Mouse (Mus musculus): Measurements from ENCODE around the gene Rpap3. TPM values are rescaled to one million over a fixed set of nuclear protein-coding genes. Genes with fewer than 3 reads are reported as not detected.
"Not testable (repeated sequence)": the region's sequence is repeated elsewhere in the genome, so short reads cannot be mapped to it uniquely, and the experiment has no call there.

The Rpap3 gene
- polyA plus RNA-seq, 1 experiment from 2014 or later = 18.7 TPM

- no peak for ATAC-seq (replicated peaks; ENCODE audit: insufficient number of reproducible peaks, insufficient read depth, low FRiP score, low read depth)
- Histone ChIP-seq H3K27me3 (no peaks in the 10 kb centered on the region), H3K36me3 (peaks cover 66% of the 10 kb centered on the region), H3K9me3 (replicated peaks) (no peaks in the 10 kb centered on the region), H3K4me2 (no peak overlapping the region), H3K4me1 (replicated peaks) (no peaks in the 10 kb centered on the region), H3K9ac (no peak overlapping the region), H3K4me3 (no peak overlapping the region), H3K27ac (no peak overlapping the region)
- WGBS = 88% methylated on average over 5 of the region's 5 CpGs
These were observed 12.2 kb downstream of the Rpap3 start for GRCm38 (mm10) chr15:97693411-97693810.

GRCm38 (mm10) chr15:97684118-97684517, 21.5 kb downstream of the Rpap3 start:
- Histone ChIP-seq H3K4me1 (replicated peaks) (no peaks in the 10 kb centered on the region), H3K4me2 (no peak overlapping the region), H3K9ac (no peak overlapping the region)

DNA sequence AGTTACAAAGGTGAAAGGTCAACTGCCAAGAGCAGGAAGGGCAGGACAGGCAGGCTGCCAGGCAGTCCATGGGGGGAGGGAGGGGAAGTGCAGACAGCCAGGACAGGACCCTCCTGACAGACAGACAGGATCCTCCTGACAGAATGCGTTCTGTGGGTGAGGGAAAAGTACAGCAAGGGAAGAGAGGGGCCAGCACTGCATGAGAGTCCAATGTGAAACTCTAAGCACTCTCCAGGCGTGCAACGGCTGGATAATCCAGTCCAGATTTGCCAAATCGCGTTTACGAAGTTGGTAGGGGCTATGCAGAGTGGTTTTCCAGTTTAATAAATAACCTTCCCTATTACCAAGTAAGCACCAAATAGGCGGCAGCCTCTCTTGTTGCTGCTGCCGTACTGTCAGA, 23.6 kb downstream of the Rpap3 start:
- Histone ChIP-seq H3K4me1 (replicated peaks) (no peaks in the 10 kb centered on the region), H3K27me3 (no peaks in the 10 kb centered on the region), H3K4me2 (no peak overlapping the region), H3K9ac (no peak overlapping the region), H3K36me3 (peaks cover 70% of the 10 kb centered on the region), H3K4me3 (no peak overlapping the region), H3K27ac (no peak overlapping the region), H3K9me3 (replicated peaks) (no peaks in the 10 kb centered on the region)
- no peak for ATAC-seq (replicated peaks; ENCODE audit: insufficient number of reproducible peaks, insufficient read depth, low FRiP score, low read depth)
- 88% methylated on average over 8 of the region's 8 CpGs for WGBS

More at GRCm38 (mm10) chr15:97684118-97684517, 21.5 kb downstream of the Rpap3 start:
- no peak for ATAC-seq (replicated peaks; ENCODE audit: insufficient number of reproducible peaks, insufficient read depth, low FRiP score, low read depth)
- peaks cover 67% of the 10 kb centered on the region for H3K36me3 ChIP-seq
- no peaks in the 10 kb centered on the region for H3K9me3 ChIP-seq (replicated peaks)
- H3K4me3 ChIP-seq = no peak overlapping the region
- H3K27ac ChIP-seq = no peak overlapping the region
- no peaks in the 10 kb centered on the region for H3K27me3 ChIP-seq
- 92% methylated on average over 9 of the region's 9 CpGs for WGBS

- Histone ChIP-seq H3K4me2 (no peak overlapping the region), H3K9ac (no peak overlapping the region), H3K27ac (no peak overlapping the region; the same call in 1 of the 2 replicates), H3K4me3 (no peak overlapping the region), H3K9me3 (replicated peaks) (no peaks in the 10 kb centered on the region), H3K27me3 (no peaks in the 10 kb centered on the region), H3K4me1 (replicated peaks) (no peaks in the 10 kb centered on the region), H3K36me3 (peaks cover 64% of the 10 kb centered on the region)
- 0 out of 2 replicates have a peak, but pooled peaks have one; percentile 31 for ATAC-seq (replicated peaks; ENCODE audit: insufficient number of reproducible peaks, insufficient read depth, low FRiP score, low read depth)
- 74% methylated on average over 18 of the region's 18 CpGs for WGBS
These were observed 25.5 kb downstream of the Rpap3 start for GRCm38 (mm10) chr15:97679991-97680681.

- peaks cover 62% of the 10 kb centered on the region for H3K36me3 ChIP-seq
- H3K9me3 ChIP-seq (replicated peaks) = no peaks in the 10 kb centered on the region
- H3K4me1 ChIP-seq (replicated peaks) = no peaks in the 10 kb centered on the region
- no peak overlapping the region for H3K9ac ChIP-seq
- no peak for ATAC-seq (replicated peaks; ENCODE audit: insufficient number of reproducible peaks, insufficient read depth, low FRiP score, low read depth)
- H3K27me3 ChIP-seq = no peaks in the 10 kb centered on the region
- no peak overlapping the region for H3K4me3 ChIP-seq
- no peak overlapping the region for H3K27ac ChIP-seq
- 86% methylated on average over 3 of the region's 3 CpGs for WGBS
- no peak overlapping the region for H3K4me2 ChIP-seq
These were observed 28.3 kb downstream of the Rpap3 start for GRCm38 (mm10) chr15:97677341-97677740.

GRCm38 (mm10) chr15:97675927-97676326, 29.7 kb downstream of the Rpap3 start:
- H3K4me1 ChIP-seq (replicated peaks) = no peaks in the 10 kb centered on the region
- no peak overlapping the region for H3K27ac ChIP-seq
- 88% methylated on average over 13 of the region's 13 CpGs for whole genome bisulfite sequencing
- no peak for ATAC-seq (replicated peaks; ENCODE audit: insufficient number of reproducible peaks, insufficient read depth, low FRiP score, low read depth)
- no peak overlapping the region for H3K4me3 ChIP-seq
- H3K9ac ChIP-seq = no peak overlapping the region
- H3K36me3 ChIP-seq = peaks cover 55% of the 10 kb centered on the region
- no peaks in the 10 kb centered on the region for H3K9me3 ChIP-seq (replicated peaks)
- H3K27me3 ChIP-seq = no peaks in the 10 kb centered on the region
- H3K4me2 ChIP-seq = no peak overlapping the region

- WGBS = 93% methylated on average over 4 of the region's 4 CpGs
- Histone ChIP-seq H3K4me2 (no peak overlapping the region), H3K4me1 (replicated peaks) (0 out of 2 replicates have a peak, but pooled peaks cover 5% of the 10 kb centered on the region), H3K27me3 (no peaks in the 10 kb centered on the region), H3K36me3 (peaks cover 46% of the 10 kb centered on the region), H3K9ac (no peak overlapping the region), H3K9me3 (replicated peaks) (no peaks in the 10 kb centered on the region), H3K4me3 (no peak overlapping the region), H3K27ac (no peak overlapping the region)
- ATAC-seq (replicated peaks; ENCODE audit: insufficient number of reproducible peaks, insufficient read depth, low FRiP score, low read depth) = no peak
These were observed 31.2 kb downstream of the Rpap3 start for GRCm38 (mm10) chr15:97674423-97674822.

- Histone ChIP-seq H3K27ac (no peak overlapping the region), H3K9me3 (replicated peaks) (no peaks in the 10 kb centered on the region), H3K27me3 (no peaks in the 10 kb centered on the region), H3K4me3 (no peak overlapping the region), H3K36me3 (peaks cover 43% of the 10 kb centered on the region), H3K4me1 (replicated peaks) (0 out of 2 replicates have a peak, but pooled peaks cover 5% of the 10 kb centered on the region), H3K9ac (no peak overlapping the region), H3K4me2 (no peak overlapping the region)
- 84% methylated on average over 7 of the region's 7 CpGs for WGBS
- no peak for ATAC-seq (replicated peaks; ENCODE audit: insufficient number of reproducible peaks, insufficient read depth, low FRiP score, low read depth)
These were observed 32.2 kb downstream of the Rpap3 start for GRCm38 (mm10) chr15:97673256-97674000.

DNA sequence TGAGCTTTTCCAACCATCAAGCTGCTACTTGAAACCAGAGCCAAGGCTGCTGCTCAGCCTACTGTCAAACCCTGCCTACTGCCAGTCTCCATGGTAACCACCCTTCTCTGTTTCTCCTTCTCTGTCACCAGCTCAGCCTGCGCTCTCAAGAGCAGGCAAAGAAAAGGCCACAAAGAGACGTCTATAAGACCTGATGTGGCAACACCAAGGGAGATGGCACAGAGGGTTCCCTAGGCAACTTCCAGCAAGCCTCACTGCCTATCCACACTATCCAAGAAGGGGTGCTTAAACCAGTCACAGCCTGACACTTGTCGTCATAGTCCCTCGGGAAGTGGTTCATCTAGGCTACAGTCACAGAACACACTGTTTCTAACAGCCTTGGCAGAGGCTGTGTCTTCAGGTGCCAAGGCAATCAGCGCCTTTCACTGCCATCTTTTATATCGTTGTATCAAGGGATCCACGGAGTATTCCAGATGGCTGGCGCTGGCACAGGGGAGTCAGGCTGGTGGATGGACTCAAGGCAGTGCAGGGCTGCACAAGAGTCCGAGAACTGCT, 33.3 kb downstream of the Rpap3 start:
- H3K36me3 ChIP-seq = peaks cover 32% of the 10 kb centered on the region
- H3K9me3 ChIP-seq (replicated peaks) = no peaks in the 10 kb centered on the region
- 0 out of 2 replicates have a peak, but pooled peaks cover 5% of the 10 kb centered on the region for H3K4me1 ChIP-seq (replicated peaks)
- no peak overlapping the region for H3K27ac ChIP-seq
- no peak overlapping the region for H3K9ac ChIP-seq
- no peak overlapping the region for H3K4me2 ChIP-seq
- no peaks in the 10 kb centered on the region for H3K27me3 ChIP-seq
- no peak for ATAC-seq (replicated peaks; ENCODE audit: insufficient number of reproducible peaks, insufficient read depth, low FRiP score, low read depth)
- WGBS = 68% methylated on average over 9 of the region's 9 CpGs
- H3K4me3 ChIP-seq = no peak overlapping the region

GRCm38 (mm10) chr15:97670554-97670953, 35.1 kb downstream of the Rpap3 start:
- no peak for ATAC-seq (replicated peaks; ENCODE audit: insufficient number of reproducible peaks, insufficient read depth, low FRiP score, low read depth)
- no peak overlapping the region for H3K27ac ChIP-seq
- peaks cover 20% of the 10 kb centered on the region for H3K36me3 ChIP-seq
- H3K9me3 ChIP-seq (replicated peaks) = no peaks in the 10 kb centered on the region
- 64% methylated on average over 6 of the region's 6 CpGs for WGBS
- H3K4me1 ChIP-seq (replicated peaks) = 0 out of 2 replicates have a peak, but pooled peaks cover 5% of the 10 kb centered on the region
- no peak overlapping the region for H3K9ac ChIP-seq
- no peak overlapping the region for H3K4me3 ChIP-seq
- no peak overlapping the region for H3K4me2 ChIP-seq
- no peaks in the 10 kb centered on the region for H3K27me3 ChIP-seq

GRCm38 (mm10) chr15:97668158-97668877, 37.3 kb downstream of the Rpap3 start:
- 61% methylated on average over 17 of the region's 17 CpGs for WGBS
- H3K27ac ChIP-seq; H3K36me3 ChIP-seq; H3K9me3 ChIP-seq (replicated peaks); H3K4me3 ChIP-seq; H3K4me1 ChIP-seq (replicated peaks); H3K9ac ChIP-seq; H3K27me3 ChIP-seq; ATAC-seq (replicated peaks; ENCODE audit: insufficient number of reproducible peaks, insufficient read depth, low FRiP score, low read depth); H3K4me2 ChIP-seq: not testable (repeated sequence)
